Mouse (Mus musculus): Measurements from ENCODE around the gene Dbn1. TPM values are rescaled to one million over a fixed set of nuclear protein-coding genes. Genes with fewer than 3 reads are reported as not detected.

Gene Dbn1
- 809 and 867 TPM in 2 replicates for polyA plus RNA-seq (2012; rRNA removed)

DNA sequence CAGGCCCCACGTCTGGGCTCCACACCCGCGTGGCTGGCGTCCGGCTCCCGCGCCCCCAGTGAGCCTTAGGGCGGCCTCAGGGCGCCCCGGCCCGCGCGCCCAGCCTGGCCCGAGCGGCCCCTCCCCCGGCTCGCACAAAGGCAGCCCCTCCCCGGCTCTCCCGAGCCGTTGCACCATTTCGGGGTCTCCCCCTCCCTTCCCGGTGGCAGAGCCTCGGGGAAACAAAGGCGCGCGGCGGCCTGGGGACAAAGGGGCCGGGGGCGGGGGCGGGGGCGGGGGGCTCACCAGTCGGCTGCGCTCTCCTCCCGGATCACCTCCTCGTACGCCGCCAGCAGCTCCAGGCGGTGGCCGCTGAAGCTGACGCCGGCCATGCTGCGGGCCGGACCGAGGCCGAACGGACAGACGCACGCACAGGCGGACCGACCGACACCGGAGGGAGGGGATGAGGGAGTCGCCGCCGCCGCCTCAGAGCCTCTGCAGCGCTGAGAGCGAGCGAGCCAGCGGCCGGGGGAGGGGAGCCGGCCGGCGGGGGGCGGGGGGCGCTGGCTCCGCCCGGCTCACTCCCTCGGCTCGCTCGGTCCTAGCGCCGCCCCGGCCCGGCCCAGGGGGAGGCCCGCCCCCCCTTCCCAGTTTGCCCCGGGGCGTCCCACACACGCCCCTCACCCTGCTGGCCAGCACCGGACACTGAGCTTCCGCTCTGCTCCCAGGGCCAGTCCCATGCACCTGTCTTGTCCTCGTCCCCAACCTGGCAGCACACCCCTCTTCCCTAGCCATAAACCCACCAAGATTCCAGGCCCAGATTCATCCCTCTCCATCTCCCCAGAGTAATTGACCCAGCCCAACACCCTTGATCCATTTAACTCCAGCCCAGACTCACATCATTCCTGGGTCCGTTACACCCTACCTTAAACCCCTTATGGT is at the start of gene Dbn1:
TSS of gene Dbn1 (minus strand) at position 534 of the 921 bp plus-strand sequence.
- peak; percentile 86 for DNase-seq (ENCODE audit: low read depth)

DNA sequence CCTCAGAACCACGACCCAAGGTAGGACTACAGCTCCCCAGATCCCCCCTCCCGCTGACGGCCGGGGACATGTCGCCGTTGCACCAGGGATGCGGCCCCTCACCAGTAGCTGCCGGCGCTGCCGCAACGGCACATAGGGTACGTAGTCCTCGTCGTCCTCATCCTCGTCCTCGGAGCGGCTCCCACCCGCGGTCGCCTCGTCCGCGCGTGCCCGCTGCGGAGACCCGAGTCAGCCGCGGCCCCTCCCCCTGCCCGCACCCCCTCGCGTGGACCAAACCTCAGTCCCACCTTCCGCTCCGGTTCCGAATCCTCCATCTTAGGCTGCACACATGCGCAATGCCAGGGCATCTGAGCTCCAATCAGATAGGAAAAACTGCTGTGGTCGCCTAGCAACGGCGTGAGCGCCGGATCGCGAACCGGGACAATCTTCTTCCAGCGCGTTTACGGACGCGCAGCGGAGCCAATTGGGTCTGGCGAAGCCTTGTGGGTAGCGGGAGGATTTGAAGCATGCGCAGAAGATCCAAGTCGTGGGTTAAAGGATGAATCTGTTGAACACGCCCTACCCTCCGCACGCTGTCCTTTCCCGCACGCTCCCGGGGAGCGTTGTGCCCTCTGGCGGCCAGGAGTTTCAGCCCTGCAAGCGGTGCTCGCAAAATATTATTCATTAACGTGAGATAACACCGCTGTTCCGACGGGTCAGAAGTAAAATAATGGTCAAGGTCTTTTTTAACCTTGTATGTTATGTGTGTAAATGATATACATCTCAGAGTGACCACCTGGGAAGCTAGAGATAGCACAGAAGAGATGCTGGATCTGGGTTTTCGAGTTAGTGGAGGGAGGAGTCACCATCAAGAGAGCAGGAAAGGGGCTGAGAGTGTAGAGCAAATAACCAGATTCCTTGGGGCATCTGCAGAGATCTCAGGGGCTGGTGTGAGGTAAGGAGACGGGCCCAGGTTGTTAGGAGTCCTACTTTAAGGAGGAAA is 48.6 kb upstream of the Dbn1 start, which contains the start of gene Ddx41:
TSS of gene Ddx41 (minus strand) at position 465 of the 982 bp plus-strand sequence.
- peak; percentile 35; the same call in 1 of the 2 replicates for TF ChIP-seq POLR2A (IDR thresholded peaks at IDR 0.05; ENCODE audit: borderline replicate concordance, extremely low read depth, insufficient read depth, insufficient read length, poor library complexity, severe bottlenecking)
- peak; percentile 87 for TF ChIP-seq CTCF (IDR thresholded peaks at IDR 0.05; ENCODE audit: borderline replicate concordance, extremely low read depth, insufficient read depth, insufficient read length)
- peak; percentile 100 for DNase-seq (ENCODE audit: low read depth)

More for the DNA sequence above, at the start of gene Dbn1:
- TF ChIP-seq CTCF (IDR thresholded peaks at IDR 0.05; ENCODE audit: borderline replicate concordance, extremely low read depth, insufficient read depth, insufficient read length) (no peak), POLR2A (IDR thresholded peaks at IDR 0.05; ENCODE audit: borderline replicate concordance, extremely low read depth, insufficient read depth, insufficient read length, poor library complexity, severe bottlenecking) (peak; percentile 85)

DNA sequence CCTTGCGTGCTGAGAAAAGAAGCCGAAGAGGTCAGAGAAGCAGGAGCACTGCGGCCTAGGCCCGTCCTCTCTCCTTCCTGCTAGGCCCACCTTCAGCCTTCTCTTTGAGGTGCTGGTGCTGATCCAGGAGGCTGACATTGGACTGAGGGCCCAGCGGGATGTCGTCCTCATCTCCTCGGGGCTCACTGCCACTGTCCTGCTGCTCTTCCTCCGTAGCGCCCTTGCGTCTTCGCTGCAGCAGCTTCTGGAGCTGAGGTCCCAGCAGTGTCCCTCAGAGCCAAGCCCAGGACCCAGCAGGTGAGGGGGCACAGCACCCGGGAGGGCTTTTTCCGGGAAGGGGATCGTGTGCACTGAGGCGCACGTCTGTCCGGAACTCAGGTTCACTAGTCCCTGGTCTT is 47.9 kb upstream of the Dbn1 start:
- no peak for DNase-seq (ENCODE audit: low read depth)
- TF ChIP-seq CTCF (IDR thresholded peaks at IDR 0.05; ENCODE audit: borderline replicate concordance, extremely low read depth, insufficient read depth, insufficient read length) (no peak), POLR2A (IDR thresholded peaks at IDR 0.05; ENCODE audit: borderline replicate concordance, extremely low read depth, insufficient read depth, insufficient read length, poor library complexity, severe bottlenecking) (no peak)

DNA sequence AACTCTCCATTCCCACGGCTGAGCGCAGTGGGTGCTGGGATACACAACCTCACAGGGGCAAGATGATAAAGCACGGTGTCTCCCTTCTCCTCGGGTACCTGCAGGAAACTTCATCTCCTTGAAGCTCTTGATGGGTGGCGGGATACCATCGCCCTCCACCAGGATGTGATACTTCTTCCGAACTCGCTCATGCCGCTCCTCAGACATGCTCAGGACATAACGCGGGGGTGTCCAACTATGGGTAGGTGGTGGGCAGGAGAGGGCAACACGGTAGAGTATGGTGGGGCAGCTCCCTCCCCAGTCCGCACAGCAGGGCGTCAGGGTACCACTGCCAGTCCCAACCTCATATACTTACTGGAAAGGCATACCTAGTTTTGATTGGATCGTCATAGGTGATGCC is 47.3 kb upstream of the Dbn1 start:
- no peak for DNase-seq (ENCODE audit: low read depth)
- TF ChIP-seq POLR2A (IDR thresholded peaks at IDR 0.05; ENCODE audit: borderline replicate concordance, extremely low read depth, insufficient read depth, insufficient read length, poor library complexity, severe bottlenecking) (no peak), CTCF (IDR thresholded peaks at IDR 0.05; ENCODE audit: borderline replicate concordance, extremely low read depth, insufficient read depth, insufficient read length) (no peak)

DNA sequence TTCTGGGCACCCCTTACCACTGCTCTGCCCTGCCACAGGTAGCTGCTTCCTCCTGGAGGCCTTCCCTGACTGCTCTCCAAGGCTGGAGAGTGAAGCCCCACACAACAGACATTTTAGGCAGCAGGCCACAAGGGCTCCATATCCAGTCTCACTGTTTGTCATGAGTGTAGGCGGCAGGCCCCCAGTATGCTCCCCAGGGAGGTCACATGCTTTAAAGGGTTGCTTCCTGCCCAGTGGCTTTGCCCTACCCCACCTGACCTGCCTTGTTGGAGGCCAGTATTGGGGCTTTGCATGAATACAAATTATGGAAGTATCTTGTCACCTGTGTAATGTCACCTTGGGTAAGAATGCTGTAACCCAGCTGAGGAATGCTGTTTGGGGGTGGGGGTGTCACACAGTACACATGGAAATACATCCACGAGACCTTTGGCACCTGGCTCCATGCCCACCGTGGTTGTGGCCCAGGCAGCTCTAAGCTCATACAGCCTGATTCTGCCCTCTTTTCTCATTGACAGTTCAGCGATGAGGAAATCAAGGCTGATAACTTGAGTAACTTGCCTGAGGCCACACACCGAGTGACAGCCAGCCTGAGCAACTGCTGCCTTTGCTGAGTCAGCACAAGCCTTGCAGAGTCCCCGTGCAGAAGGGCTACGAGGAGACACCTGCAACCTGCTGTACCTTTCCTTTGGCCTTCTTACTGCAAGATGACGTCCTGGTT is 41.4 kb upstream of the Dbn1 start, which contains the start of gene Dok3:
TSS of gene Dok3 (minus strand) at position 99 of the 718 bp plus-strand sequence.
- TF ChIP-seq CTCF (IDR thresholded peaks at IDR 0.05; ENCODE audit: borderline replicate concordance, extremely low read depth, insufficient read depth, insufficient read length): no peak
- no peak for TF ChIP-seq POLR2A (IDR thresholded peaks at IDR 0.05; ENCODE audit: borderline replicate concordance, extremely low read depth, insufficient read depth, insufficient read length, poor library complexity, severe bottlenecking)
- no peak for DNase-seq (ENCODE audit: low read depth)

DNA sequence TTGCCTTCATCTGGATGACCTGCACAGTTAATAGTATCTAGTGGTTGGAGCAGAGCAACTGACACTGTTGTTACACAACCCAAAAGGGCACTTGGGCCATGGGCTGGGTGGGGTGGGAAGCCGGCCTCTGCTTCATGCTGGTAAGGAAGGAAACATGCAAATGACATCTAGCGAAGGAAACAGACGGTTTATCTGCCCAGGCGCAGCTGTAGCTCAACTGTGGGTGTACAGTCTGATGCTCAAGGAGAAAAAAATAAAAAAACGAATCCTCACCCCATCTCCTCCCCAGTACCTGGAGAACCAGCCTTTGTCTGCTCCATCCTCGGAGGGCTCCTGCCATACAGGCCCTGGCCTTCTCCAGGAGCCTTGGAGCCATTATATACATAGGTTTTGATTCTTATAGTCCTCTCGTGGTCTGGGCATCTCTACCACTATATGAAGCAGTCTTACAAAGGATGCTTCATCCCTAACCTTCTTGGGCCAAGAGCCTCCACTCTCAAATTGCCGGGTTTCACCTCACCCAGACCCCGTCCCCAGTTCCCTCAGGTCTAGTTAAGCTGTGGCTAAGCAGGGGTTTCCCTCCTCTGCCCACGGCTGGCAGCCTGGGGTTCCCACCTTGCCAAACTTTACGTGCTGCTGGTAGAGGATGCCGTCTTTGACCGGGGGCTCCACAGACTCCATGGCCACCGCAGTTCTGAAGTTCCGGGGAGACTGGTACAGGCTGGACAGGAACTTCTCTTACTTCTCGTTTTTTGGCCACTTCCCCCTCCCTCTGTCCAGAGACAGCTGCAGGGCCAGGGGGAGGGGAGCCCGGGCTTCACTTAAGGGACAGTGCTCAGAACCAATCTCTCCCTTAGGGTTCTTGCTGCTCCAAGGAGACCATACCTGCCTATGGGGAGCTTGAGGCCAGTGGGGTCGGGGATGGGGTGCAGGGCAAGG is 40.2 kb upstream of the Dbn1 start:
- TF ChIP-seq POLR2A (IDR thresholded peaks at IDR 0.05; ENCODE audit: borderline replicate concordance, extremely low read depth, insufficient read depth, insufficient read length, poor library complexity, severe bottlenecking) (no peak), CTCF (IDR thresholded peaks at IDR 0.05; ENCODE audit: borderline replicate concordance, extremely low read depth, insufficient read depth, insufficient read length) (no peak)
- no peak for DNase-seq (ENCODE audit: low read depth)

DNA sequence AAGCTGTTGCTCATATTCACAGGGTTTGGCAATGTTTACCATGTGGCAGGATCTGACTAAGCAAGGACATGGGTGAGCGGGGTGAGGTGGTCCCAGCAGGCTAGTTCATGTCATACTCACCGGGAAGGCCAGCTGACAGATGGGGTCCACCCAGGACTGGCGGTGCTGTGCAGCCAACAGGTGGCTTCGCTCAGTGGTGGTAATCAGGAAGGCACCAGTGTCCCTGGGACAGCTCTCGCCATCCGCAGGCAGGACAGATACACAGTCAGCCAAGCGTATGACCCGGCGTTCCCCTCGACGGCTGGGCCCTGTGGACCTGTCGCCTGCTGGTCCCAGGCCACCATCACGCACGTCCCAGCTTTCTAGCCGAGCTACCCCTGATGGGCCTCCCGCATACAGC is 39.3 kb upstream of the Dbn1 start:
- no peak for DNase-seq (ENCODE audit: low read depth)
- TF ChIP-seq POLR2A (IDR thresholded peaks at IDR 0.05; ENCODE audit: borderline replicate concordance, extremely low read depth, insufficient read depth, insufficient read length, poor library complexity, severe bottlenecking): no peak
- TF ChIP-seq CTCF (IDR thresholded peaks at IDR 0.05; ENCODE audit: borderline replicate concordance, extremely low read depth, insufficient read depth, insufficient read length): no peak

DNA sequence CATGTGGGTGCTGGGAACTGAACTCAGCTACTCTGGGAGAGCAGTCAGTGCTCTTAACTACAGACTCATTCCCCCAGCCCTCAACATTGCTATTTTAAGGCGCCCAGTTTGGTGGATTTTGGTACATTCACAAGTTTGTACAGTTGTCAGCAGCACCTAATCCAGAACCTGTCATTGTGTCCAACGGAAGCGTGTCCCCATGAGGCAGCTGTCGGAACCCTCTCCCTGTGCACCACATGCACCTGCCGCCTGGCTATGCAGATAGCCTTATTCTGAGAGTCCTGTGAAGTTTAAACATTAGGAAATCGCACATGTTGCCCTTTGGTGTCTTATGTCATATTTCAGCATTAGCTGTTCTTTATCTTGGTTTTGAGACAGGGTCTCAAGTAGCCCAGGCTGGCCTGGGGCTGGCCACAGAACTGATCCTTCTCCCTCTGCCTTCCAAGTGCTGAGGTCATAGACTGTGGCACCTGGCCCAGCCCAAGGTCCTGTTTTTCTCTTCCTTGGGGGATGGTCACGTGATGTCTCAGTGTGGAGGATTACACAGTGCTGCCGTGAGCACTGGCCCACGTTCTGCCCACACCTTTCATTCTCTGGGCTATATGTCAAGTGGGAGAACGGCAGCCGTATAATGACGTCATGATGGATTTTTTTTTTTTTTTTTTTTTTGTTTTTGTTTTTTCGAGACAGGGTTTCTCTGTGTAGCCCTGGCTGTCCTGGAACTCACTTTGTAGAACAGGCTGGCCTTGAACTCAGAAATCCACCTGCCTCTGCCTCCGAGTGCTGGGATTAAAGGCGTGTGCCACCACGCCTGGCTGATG is 38.0 kb upstream of the Dbn1 start:
- TF ChIP-seq CTCF (IDR thresholded peaks at IDR 0.05; ENCODE audit: borderline replicate concordance, extremely low read depth, insufficient read depth, insufficient read length) (no peak), POLR2A (IDR thresholded peaks at IDR 0.05; ENCODE audit: borderline replicate concordance, extremely low read depth, insufficient read depth, insufficient read length, poor library complexity, severe bottlenecking) (no peak)
- no peak for DNase-seq (ENCODE audit: low read depth)

All from brain, embryonic 14.5 days (tissue).